Mouse (Mus musculus) cortical plate, adult 2 months (tissue): ENCODE results near the gene Pltp. TPM values are rescaled to one million over a fixed set of nuclear protein-coding genes. Genes with fewer than 3 reads are reported as not detected.
A peak's percentile ranks its signal among the peaks of the same experiment; 100 is the strongest.

Source experiments
- H3K27ac ChIP-seq: fragments of 200-500 bp; 2 replicates; pipeline ENCODE4 v1.5.1; 2012; ENCODE audit warnings: low read length, control low read depth, inconsistent platforms; ENCODE audit not compliant: insufficient read depth
- H3K4me1 ChIP-seq: fragments of 200-500 bp; 2 replicates; pipeline ENCODE4 v1.6.1; 2011; ENCODE audit warnings: low read length; ENCODE audit not compliant: control insufficient read depth, insufficient read depth
- H3K4me3 ChIP-seq: fragments of 200-500 bp; 2 replicates; pipeline ENCODE4 v1.5.1; 2011; ENCODE audit warnings: mild to moderate bottlenecking, low read length, control low read depth; ENCODE audit not compliant: insufficient read depth
- CTCF ChIP-seq: fragments of 200-500 bp; IDR thresholded peaks from 2 replicates; pipeline ENCODE4 v1.5.1; 2011; ENCODE audit warnings: mild to moderate bottlenecking, control low read depth, low read length; ENCODE audit not compliant: insufficient read depth; ENCODE audit errors: extremely low read depth
- POLR2A ChIP-seq: fragments of 200-500 bp; IDR thresholded peaks from 2 replicates; pipeline ENCODE4 v1.6.1; 2011; ENCODE audit warnings: mild to moderate bottlenecking, low read length, control low read depth; ENCODE audit not compliant: insufficient read depth; ENCODE audit errors: extremely low read depth
- polyA plus RNA-seq: library from polyadenylated mRNA; depleted of rRNA; stranded (reverse); fragments of >200 nt; gene quantifications from 2 replicates; pipeline ENCODE4 v1.2.3, GENCODE M21; 2012

The Pltp gene
- polyA plus RNA-seq, 1 experiment, result 186 TPM

DNA sequence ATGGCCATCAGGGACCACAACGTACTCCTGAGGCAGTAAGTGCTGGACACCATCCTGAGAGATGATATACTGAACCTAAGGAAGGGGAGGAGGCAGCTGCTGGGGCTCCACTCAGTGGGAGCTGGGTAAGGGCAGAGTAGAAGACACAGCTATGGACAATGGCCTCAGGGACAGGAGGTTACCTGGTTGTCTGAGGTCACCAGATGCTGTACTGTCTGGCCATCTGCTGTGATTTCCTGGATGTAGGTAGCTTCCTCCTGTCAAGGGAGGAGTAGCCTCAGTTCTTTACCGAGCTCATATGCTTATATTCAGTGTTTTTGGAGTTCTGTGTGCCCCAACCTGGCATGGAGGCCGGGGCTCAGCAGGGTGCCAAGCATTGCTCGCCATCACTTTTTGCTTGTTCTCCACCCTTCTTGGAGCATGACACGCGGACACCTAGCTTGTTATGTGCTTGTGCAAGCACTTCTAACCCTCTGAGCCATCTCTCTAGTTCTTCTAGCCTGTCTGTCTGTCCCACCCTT, 35.2 kb upstream of the Pltp start:
- no peak for TF ChIP-seq CTCF
- TF ChIP-seq POLR2A, result no peak
- Histone ChIP-seq H3K4me1 (no peaks in the 10 kb centered on the region), H3K27ac (no peak overlapping the region), H3K4me3 (no peak overlapping the region)

DNA sequence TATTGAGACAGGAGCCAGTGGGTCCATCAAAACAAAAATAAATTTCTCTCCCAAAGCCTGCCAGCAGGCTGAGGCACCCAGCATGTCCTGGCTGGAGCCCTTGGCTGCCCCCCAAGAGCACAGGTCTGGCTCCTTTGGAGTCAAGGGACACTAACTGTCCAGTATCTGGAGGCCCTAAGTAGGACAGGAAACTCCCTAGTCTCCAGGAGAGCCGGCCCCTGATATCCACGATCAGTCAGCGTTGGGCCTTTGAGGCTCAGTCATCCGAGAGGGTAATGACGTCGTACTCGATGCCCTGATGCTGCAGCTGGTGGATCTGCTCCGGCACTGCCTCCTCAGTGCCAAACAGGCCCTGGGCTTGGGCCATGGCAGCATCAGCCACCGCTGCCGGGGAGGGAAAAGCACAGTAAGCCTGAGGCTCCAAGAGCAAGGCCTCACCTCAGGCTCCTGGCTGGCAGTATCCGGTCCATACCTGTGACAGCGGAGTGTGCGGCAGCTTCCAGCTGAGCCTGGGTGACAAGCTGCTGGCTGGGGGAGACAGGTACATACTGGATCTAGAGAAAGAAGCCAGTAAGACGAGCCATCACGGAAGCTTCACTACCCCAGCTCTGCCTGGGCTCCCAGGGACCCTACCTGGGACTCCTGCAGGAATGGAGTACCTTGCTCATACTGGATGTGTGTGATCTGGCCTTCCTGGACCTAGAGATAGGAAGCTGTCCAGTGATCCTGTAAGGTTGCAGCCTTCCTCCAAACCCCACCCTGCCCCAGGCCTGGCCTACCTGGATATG, 34.6 kb upstream of the Pltp start:
- no peak overlapping the region for H3K27ac ChIP-seq

DNA sequence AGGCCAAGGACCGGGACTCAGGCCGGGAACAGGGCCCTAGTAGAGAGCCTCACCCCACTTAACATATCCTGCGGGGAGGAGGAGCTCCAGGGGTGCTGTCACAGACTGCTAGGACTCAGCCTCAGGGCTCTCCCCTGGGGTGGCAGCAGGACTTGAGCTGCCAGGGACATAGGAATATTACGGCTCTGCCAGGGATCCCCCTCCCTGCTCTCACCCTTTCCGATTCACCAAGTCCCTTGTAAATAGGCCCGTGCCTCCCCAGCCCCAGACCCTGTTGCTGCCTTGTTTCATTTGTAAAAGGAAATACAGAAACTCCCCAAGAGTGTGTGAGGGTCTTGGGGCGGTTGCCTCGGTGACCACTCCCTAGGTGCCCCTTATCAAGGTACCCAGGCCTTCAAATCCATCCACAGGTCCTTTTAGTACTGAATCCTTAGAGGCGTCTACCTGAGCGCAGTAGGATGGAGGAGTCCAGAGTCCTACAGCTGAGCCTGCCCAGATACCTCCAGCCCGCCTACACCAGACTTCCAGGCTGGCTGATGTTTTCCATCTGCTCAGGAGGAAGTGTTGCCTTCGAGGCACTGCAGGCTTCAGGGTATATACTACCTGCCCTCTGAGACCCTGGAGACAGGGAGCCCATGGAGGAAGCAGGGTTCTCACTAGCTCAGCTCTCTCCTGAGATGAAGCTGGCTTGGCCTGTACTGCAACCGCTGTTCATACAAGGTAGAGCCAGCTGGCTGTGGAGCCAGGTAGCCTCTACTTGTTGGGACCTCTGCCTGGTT, 33.7 kb upstream of the Pltp start:
- TF ChIP-seq CTCF (no peak), POLR2A (no peak; the same call in 1 of the 2 replicates)
- no peak overlapping the region for H3K27ac ChIP-seq
- no peak overlapping the region for H3K4me3 ChIP-seq
- 0 out of 2 replicates have a peak, but pooled peaks cover 2% of the 10 kb centered on the region for H3K4me1 ChIP-seq

More for the DNA sequence above, 34.6 kb upstream of the Pltp start:
- no peak overlapping the region for H3K4me3 ChIP-seq
- TF ChIP-seq CTCF (no peak), POLR2A (no peak)
- H3K4me1 ChIP-seq, result no peaks in the 10 kb centered on the region

DNA sequence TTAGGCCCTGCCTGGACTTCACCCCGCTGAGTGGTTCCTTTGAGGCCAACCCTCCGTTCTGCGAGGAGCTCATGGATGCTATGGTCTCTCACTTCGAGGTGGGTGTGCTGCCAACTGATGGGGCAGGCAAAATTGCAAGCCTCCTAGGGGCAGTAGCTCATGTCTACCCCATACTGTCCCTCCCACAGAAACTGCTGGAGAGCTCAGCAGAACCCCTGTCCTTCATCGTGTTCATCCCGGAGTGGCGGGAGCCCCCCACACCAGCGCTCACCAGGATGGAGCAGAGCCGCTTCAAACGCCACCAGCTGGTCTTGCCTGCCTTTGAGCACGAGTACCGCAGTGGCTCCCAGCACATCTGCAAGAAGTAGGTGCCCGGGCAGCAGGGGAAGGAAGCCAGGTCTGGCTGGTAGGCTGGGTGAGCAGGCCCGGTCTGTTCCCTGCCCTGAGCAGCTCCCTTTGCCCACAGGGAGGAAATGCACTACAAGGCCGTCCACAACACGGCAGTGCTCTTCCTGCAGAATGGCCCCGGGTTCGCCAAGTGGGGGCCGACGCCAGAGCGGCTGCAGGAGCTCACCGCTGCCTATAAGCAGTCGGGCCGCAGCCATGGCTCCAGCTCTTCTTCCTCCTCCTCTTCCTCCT, 33.0 kb upstream of the Pltp start:
- H3K27ac ChIP-seq, result no peak overlapping the region

DNA sequence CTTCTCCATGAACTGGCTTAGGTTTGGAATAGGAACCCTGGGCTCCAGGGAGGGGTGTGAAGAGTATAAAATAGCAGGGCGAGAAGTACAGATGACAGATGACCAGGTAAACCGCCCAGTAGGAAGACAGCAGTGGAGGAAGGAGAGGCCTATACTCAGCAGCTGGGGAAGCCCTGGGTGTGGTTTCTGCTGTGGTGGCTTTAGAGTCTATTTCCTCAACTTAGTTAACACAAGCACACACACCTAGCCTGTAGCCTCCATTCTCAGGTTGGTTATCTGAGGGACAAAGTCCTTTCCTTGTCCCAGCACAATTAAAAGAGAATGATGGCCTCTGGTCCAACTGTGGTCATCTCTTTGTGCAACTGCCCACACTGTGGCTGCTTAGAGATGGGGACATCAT, 32.4 kb upstream of the Pltp start:
- TF ChIP-seq POLR2A, result no peak
- no peak for TF ChIP-seq CTCF
- Histone ChIP-seq H3K4me1 (peaks cover 5% of the 10 kb centered on the region; the same call in 1 of the 2 replicates), H3K27ac (no peak overlapping the region), H3K4me3 (no peak overlapping the region)

More for the DNA sequence above, 33.0 kb upstream of the Pltp start:
- no peak for TF ChIP-seq CTCF
- 0 out of 2 replicates have a peak, but pooled peaks have one; percentile 6 for TF ChIP-seq POLR2A
- no peak overlapping the region for H3K4me3 ChIP-seq
- peaks cover 5% of the 10 kb centered on the region; the same call in 1 of the 2 replicates for H3K4me1 ChIP-seq

DNA sequence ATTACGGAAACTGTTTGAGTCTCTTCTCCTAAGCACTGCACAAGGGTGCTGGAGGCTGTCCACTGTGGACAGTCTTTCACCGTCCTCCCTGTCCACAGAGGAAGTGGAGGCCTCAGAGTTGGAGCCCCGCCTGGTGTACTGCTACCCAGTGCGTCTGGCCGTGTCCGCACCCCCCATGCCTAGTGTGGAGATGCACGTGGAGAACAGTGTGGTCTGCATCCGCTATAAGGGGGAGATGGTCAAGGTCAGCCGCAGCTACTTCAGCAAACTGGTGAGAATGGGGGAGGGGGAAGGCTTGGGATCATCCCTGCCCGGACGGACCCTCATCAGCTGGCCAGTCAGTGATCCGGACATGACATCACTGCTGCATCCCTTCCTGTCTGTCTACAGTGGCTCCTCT, 31.5 kb upstream of the Pltp start:
- no peak overlapping the region for H3K4me3 ChIP-seq
- no peak for TF ChIP-seq POLR2A
- TF ChIP-seq CTCF, result no peak

DNA sequence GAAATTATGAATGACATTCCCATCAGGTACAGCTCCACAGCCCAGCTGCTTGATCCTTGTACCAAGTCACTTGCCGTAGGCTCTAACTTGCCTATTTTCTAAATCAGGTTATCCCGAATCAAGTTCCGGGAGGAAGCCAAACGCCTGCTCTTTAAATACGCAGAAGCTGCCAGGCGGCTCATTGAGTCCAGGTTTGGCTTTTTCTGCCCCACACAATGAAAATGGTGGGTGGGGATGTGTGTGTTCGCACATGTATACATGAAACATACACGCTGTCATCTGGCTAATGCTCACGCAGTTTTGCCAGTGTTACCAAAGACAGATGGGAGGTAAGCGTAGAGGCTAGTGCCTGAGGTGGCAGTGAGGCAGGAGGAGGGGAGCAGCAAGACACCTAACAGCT, 29.1 kb upstream of the Pltp start:
- TF ChIP-seq CTCF, result no peak
- TF ChIP-seq POLR2A, result no peak
- Histone ChIP-seq H3K4me3 (no peak overlapping the region), H3K27ac (no peak overlapping the region), H3K4me1 (peaks cover 5% of the 10 kb centered on the region; the same call in 1 of the 2 replicates)

More for the DNA sequence above, 31.5 kb upstream of the Pltp start:
- H3K4me1 ChIP-seq, result peaks cover 5% of the 10 kb centered on the region; the same call in 1 of the 2 replicates
- no peak overlapping the region for H3K27ac ChIP-seq

DNA sequence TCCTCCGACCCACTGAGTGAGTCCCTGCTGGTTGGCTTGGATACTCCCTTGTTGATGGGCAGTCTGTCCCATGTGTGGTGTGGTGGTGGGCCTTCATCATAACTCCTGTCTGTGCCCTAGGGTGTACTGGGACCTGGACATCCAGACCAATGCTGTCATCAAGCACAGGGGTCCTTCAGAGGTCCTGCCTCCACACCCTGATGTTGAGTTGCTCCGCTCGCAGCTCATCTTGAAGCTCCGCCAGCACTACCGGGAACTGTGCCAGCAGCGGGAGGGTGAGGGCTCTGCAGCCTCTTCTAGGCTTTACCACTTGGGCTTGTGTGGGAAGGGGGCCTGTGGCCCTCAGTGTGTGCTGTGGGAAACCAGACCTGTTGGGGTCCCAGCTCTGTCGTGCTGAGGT, 28.3 kb upstream of the Pltp start:
- Histone ChIP-seq H3K4me3 (no peak overlapping the region), H3K4me1 (peaks cover 5% of the 10 kb centered on the region; the same call in 1 of the 2 replicates), H3K27ac (no peak overlapping the region)
- TF ChIP-seq CTCF (no peak), POLR2A (no peak)

DNA sequence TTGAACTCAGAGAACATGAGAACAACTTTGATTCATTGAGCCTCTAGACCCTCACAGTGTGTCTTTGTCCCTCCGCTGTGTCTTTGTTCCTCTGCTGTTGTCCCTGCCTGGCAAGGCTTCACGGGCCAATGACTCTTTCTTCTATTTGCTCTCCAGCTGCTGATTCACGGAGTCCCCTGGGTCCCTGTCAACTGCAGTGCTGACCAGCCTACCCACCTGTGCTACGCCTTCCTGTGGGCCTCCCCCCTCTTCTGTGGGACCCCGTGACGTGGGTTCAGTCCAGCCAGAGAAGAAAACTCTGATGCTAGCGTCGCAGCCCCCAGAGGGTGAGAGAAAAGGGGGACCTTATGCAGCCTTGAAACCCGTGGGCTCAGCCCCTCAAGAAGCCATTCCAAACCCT, 25.1 kb upstream of the Pltp start:
- TF ChIP-seq POLR2A, result no peak
- TF ChIP-seq CTCF, result no peak
- no peak overlapping the region for H3K27ac ChIP-seq
- no peak overlapping the region for H3K4me3 ChIP-seq
- H3K4me1 ChIP-seq, result peaks cover 8% of the 10 kb centered on the region; the same call in 1 of the 2 replicates
